Mouse (Mus musculus) ES-E14 (cell line): ENCODE data around the gene Ak5. TPM values are rescaled to one million over a fixed set of nuclear protein-coding genes. Genes with fewer than 3 reads are reported as not detected.

ENCODE experiments used
- DNase-seq: peaks from one replicate; pipeline ENCODE4 v3.0.0-alpha.2; 2013; ENCODE audit warnings: low read depth, low spot score
- H3K27ac ChIP-seq: 2 replicates; pipeline ENCODE4 v1.5.1; 2012; ENCODE audit warnings: low read depth, mild to moderate bottlenecking, low read length, moderate library complexity, mixed read lengths; ENCODE audit not compliant: poor library complexity, insufficient read depth, severe bottlenecking
- H3K36me3 ChIP-seq: 2 replicates; pipeline ENCODE4 v1.6.1; 2012; ENCODE audit warnings: mild to moderate bottlenecking, low read length, moderate library complexity, mixed read lengths; ENCODE audit not compliant: control insufficient read depth, poor library complexity, insufficient read depth, severe bottlenecking
- H3K4me1 ChIP-seq, 2 experiments: fragments of 150-350 bp in 1 of 2; sonication (generic) in 1 of 2; 2 replicates each; pipeline ENCODE4 v1.6.1; 2012; ENCODE audit warnings: low read length in 2 of 2, mild to moderate bottlenecking in 1 of 2, mixed read lengths in 1 of 2; ENCODE audit not compliant: control insufficient read depth in 2 of 2, insufficient read depth in 2 of 2, poor library complexity in 1 of 2
- H3K4me3 ChIP-seq, 2 experiments: fragments of 150-350 bp in 1 of 2; sonication (generic) in 1 of 2; 2 replicates each; pipeline ENCODE4 v1.5.1; 2012; ENCODE audit warnings: low read length in 2 of 2, low read depth in 1 of 2, mild to moderate bottlenecking in 1 of 2, mixed read lengths in 1 of 2; ENCODE audit not compliant: insufficient read depth in 1 of 2, poor library complexity in 1 of 2, severe bottlenecking in 1 of 2
- H3K9ac ChIP-seq: 2 replicates; pipeline ENCODE4 v1.6.1; 2012; ENCODE audit warnings: low read depth, mild to moderate bottlenecking, low read length, mixed read lengths; ENCODE audit not compliant: poor library complexity, insufficient read depth, severe bottlenecking
- H3K9me3 ChIP-seq: fragments of 150-350 bp; sonication (generic); 2 replicates; pipeline ENCODE4 v1.6.1; 2012; ENCODE audit warnings: low read depth, mild to moderate bottlenecking, low read length; ENCODE audit not compliant: control insufficient read depth, insufficient read depth
- CHD2 ChIP-seq: IDR thresholded peaks from 2 replicates; pipeline ENCODE4 v1.6.1; 2014; ENCODE audit warnings: mild to moderate bottlenecking, low read depth, low read length, inconsistent platforms
- HCFC1 ChIP-seq: IDR thresholded peaks from 2 replicates; pipeline ENCODE4 v1.6.1; 2012; ENCODE audit warnings: low read length, inconsistent platforms, borderline replicate concordance; ENCODE audit not compliant: insufficient read depth
- MAFK ChIP-seq: IDR thresholded peaks from 2 replicates; pipeline ENCODE4 v1.6.1; 2014; ENCODE audit warnings: mild to moderate bottlenecking, low read depth, low read length, inconsistent platforms; ENCODE audit not compliant: insufficient read depth
- ZC3H11A ChIP-seq: IDR thresholded peaks from 2 replicates; pipeline ENCODE4 v1.6.1; 2012; ENCODE audit warnings: low read depth, mild to moderate bottlenecking, inconsistent platforms, low read length, borderline replicate concordance
- ZNF384 ChIP-seq: IDR thresholded peaks from 2 replicates; pipeline ENCODE4 v1.6.1; 2012; ENCODE audit warnings: low read depth, low read length, inconsistent platforms
- in situ Hi-C, 2 experiments: fragments of 600-800 bp; cut with MboI; formaldehyde crosslinking; loops; one replicate each; pipeline ENCODE4 v1.15.1; 2025; ENCODE audit warnings: low sequenced_read_pairs in 2 of 2, inconsistent platforms in 1 of 2; ENCODE audit not compliant: unreplicated experiment in 2 of 2
- total RNA-seq: library from RNA; depleted of rRNA; stranded (reverse); fragments of 300-350 nt; gene quantifications from 2 replicates; pipeline ENCODE4 v1.2.3, GENCODE M21; 2012; rRNA removed

Ak5 gene
- total RNA-seq, 1 experiment = 0.76 TPM

DNA sequence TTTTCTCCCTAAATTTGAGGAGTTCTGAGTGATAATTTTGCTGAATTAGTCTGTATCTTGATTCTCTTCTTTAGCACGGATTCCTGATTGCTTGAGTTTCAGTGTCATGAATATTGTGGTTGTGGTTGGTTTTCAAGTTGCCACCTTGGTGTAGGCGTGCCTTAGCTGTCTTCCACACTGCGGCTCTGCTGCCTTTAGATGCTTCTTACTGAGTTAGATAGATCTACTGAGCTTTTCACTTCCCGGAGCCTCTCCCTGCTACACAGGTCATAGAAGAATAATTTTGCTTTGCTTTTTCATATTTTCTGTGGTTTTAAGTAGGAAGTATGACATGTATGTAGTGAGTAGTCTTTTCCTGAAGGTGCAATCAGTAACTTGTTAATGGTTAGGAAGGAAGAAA, 225.4 kb downstream of the Ak5 start:
- H3K4me3 ChIP-seq = no peak overlapping the region
- H3K9me3 ChIP-seq = no peaks in the 10 kb centered on the region
- in situ Hi-C loops = no loop called here

GRCm38 (mm10) chr3:152438068-152438467, 230.1 kb downstream of the Ak5 start:
- no peaks in the 10 kb centered on the region for H3K9me3 ChIP-seq
- H3K36me3 ChIP-seq = no peaks in the 10 kb centered on the region
- no peak overlapping the region for H3K4me3 ChIP-seq
- H3K27ac ChIP-seq = no peak overlapping the region
- in situ Hi-C loops = no loop called here
- TF ChIP-seq ZC3H11A (no peak), MAFK (no peak), HCFC1 (no peak), CHD2 (no peak)
- no peak for DNase-seq
- H3K9ac ChIP-seq = no peak overlapping the region
- H3K4me1 ChIP-seq = no peaks in the 10 kb centered on the region

More for the DNA sequence above, 225.4 kb downstream of the Ak5 start:
- no peaks in the 10 kb centered on the region for H3K36me3 ChIP-seq
- no peak overlapping the region for H3K9ac ChIP-seq
- no peak overlapping the region for H3K27ac ChIP-seq
- peaks cover 0 to 5% of the 10 kb centered on the region in 2 experiments; a peak in 2 of 4 replicates for H3K4me1 ChIP-seq
- TF ChIP-seq HCFC1 (no peak), ZNF384 (no peak), CHD2 (no peak), MAFK (no peak), ZC3H11A (no peak)
- DNase-seq = no peak

GRCm38 (mm10) chr3:152435590-152435989, 232.6 kb downstream of the Ak5 start:
- in situ Hi-C loops = no loop called here
- Histone ChIP-seq H3K9ac (no peak overlapping the region), H3K27ac (no peak overlapping the region), H3K4me3 (no peak overlapping the region), H3K36me3 (no peaks in the 10 kb centered on the region), H3K4me1 (no peaks in the 10 kb centered on the region), H3K9me3 (no peaks in the 10 kb centered on the region)
- no peak for TF ChIP-seq MAFK
- TF ChIP-seq ZC3H11A = no peak
- no peak for TF ChIP-seq ZNF384
- no peak for TF ChIP-seq CHD2
- no peak for TF ChIP-seq HCFC1
- no peak for DNase-seq

GRCm38 (mm10) chr3:152432677-152433076, 235.5 kb downstream of the Ak5 start:
- no peak for TF ChIP-seq ZNF384
- TF ChIP-seq CHD2 = no peak
- TF ChIP-seq MAFK = no peak
- TF ChIP-seq ZC3H11A = no peak
- no peak for TF ChIP-seq HCFC1
- in situ Hi-C loops = no loop called here

DNA sequence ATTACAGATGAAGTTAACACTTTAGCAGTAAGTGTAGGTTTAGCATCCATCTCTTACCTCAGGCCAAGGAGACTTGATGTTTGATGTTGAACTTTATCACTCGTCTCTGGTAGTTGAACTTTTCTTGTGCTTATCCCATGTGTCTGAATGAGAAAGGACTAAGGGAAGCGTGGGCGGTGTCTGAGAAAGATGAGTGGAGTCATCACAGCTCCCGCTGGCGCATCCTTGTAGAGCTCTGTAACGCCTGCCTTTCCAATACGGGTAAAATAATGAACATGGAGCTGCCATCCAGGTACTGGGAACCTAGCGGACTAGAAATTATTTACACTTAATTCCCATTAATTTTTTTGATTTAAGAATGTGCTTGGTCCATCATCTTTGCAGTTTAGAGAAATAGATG, 239.2 kb downstream of the Ak5 start:
- Histone ChIP-seq H3K36me3 (peaks cover 9% of the 10 kb centered on the region), H3K4me3 (no peak overlapping the region), H3K4me1 (no peaks in the 10 kb centered on the region), H3K27ac (no peak overlapping the region), H3K9me3 (no peaks in the 10 kb centered on the region), H3K9ac (no peak overlapping the region)
- no peak for TF ChIP-seq ZC3H11A
- no peak for TF ChIP-seq MAFK
- TF ChIP-seq ZNF384 = no peak
- no peak for TF ChIP-seq HCFC1
- TF ChIP-seq CHD2 = no peak
- no peak for DNase-seq
- in situ Hi-C loops = no loop called here

More at GRCm38 (mm10) chr3:152432677-152433076, 235.5 kb downstream of the Ak5 start:
- no peak for DNase-seq
- H3K27ac ChIP-seq = no peak overlapping the region
- no peaks in the 10 kb centered on the region for H3K9me3 ChIP-seq
- H3K4me3 ChIP-seq = no peak overlapping the region
- H3K36me3 ChIP-seq = peaks cover 9% of the 10 kb centered on the region
- no peak overlapping the region for H3K9ac ChIP-seq
- H3K4me1 ChIP-seq = no peaks in the 10 kb centered on the region

Other genes with a start within 250 kb of the Ak5 start
- 43.4 and 44.6 TPM in 2 replicates for gene Pigk, start 45.7 kb upstream of the Ak5 start, total RNA-seq